Mouse (Mus musculus) layer of hippocampus, adult 9-11 months (tissue): ENCODE data around the gene Ten1.

ENCODE experiments used
- DNase-seq: peaks from one replicate; pipeline ENCODE4 v3.0.0; 2022

The Ten1 gene

GRCm38 (mm10) chr11:116241744-116242235, 43.1 kb downstream of the Ten1 start:
- DNase-seq, result no peak

- no peak for DNase-seq
Observed at GRCm38 (mm10) chr11:116244580-116244979, 45.9 kb downstream of the Ten1 start.

- no peak for DNase-seq
Observed at GRCm38 (mm10) chr11:116245616-116246015, 47.0 kb downstream of the Ten1 start.

- DNase-seq, result no peak
Observed at GRCm38 (mm10) chr11:116247502-116248222, 49.0 kb downstream of the Ten1 start.

GRCm38 (mm10) chr11:116250898-116251297, 52.2 kb downstream of the Ten1 start:
- DNase-seq, result no peak

- no peak for DNase-seq
Observed at GRCm38 (mm10) chr11:116253076-116253600, 54.5 kb downstream of the Ten1 start.

GRCm38 (mm10) chr11:116254627-116255026, 56.0 kb downstream of the Ten1 start:
- DNase-seq, result no peak

- DNase-seq, result no peak
Observed at GRCm38 (mm10) chr11:116255090-116255981, 56.7 kb downstream of the Ten1 start.

DNA sequence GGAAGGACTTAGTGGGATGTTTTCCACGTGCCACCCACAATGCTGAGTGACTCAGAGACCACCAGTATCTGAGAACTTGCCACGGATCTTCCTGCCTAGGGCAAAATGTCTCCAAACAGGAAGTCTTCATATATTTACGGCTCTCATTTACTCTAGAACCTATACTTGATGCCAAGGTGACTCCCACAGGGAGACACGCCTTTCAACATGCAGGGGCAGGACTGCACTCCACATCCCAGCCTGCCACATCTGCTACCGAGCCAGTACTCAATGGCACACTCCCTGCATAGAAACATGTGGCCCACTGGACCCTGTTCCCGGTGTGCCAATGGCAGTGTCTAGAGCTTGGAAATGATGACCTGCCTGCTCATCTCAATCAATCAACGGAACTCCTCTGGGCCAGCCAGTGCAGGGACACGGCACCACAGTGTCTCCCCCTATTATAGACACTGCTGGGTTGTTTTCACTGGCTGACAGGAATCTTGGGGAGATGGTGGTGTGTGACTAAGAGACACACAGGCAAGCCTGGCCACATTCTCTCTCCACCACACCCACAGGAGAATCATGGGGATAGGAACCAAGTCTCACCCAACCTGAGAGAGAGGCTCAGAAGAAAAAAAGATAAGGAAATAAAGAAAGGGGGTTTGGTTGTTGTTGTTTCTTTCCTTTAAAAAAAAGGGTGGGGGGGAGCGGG, 57.5 kb downstream of the Ten1 start:
- no peak for DNase-seq

DNA sequence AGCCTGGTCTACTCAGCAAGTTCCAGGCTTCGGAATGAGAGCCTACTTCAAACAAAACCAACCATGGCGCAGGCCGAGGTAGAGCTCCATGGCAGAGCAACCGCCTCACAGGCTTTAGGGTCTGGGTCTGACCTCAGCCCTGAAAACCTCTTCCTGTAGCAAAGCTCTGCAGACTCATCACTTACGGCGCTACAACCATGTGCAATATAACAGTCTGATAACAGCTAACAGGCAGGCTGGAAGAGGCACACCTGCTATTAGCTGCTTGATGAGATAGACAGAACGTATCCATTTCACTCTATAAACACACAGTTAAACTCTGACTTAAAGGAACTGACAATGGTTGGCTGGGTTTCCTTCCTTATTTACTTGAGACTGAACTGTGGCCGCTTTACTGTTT, 60.8 kb downstream of the Ten1 start:
- no peak for DNase-seq

DNA sequence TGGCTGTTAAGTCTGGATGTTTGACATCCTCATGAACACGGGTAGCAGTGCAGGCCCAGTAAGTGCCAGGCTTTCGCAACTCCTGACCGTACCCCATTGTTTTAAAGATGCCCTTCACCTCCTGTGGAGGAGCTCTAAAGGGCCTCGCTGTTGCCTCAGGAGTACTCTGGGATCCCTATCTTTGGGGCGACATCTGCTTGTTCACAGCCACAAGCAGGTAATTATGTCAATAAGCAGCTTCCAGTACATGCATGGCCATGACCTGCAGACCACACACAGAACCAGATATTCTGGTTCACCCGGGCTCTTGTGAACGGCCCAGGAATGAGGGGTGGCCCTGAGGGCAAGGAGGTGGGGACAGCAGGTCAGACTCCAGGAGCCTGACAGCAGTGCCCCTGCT, 61.6 kb downstream of the Ten1 start:
- no peak for DNase-seq
